Mouse (Mus musculus): Measurements from ENCODE around the gene Tm9sf4. TPM values are rescaled to one million over a fixed set of nuclear protein-coding genes. Genes with fewer than 3 reads are reported as not detected.

Tm9sf4 gene
- polyA plus RNA-seq, 1 experiment from 2014 or later, result 84.3 TPM

GRCm38 (mm10) chr2:153171966-153172365 lies 10.9 kb downstream of the Tm9sf4 start:
- WGBS, result 93% methylated on average over 5 of the region's 5 CpGs
- no peaks in the 10 kb centered on the region for H3K27me3 ChIP-seq (ENCODE audit: control insufficient read depth, insufficient read depth, low read length)
- H3K9me3 ChIP-seq (ENCODE audit: control insufficient read depth, low read length), result no peaks in the 10 kb centered on the region
- no peak overlapping the region for H3K9ac ChIP-seq
- no peaks in the 10 kb centered on the region; the same call in 1 of the 2 replicates for H3K36me3 ChIP-seq (replicated peaks; ENCODE audit: control insufficient read depth, insufficient read depth)
- H3K27ac ChIP-seq, result no peak overlapping the region
- H3K4me1 ChIP-seq (replicated peaks; ENCODE audit: control insufficient read depth, insufficient read depth, low read length), result peaks cover 4% of the 10 kb centered on the region; the same call in 1 of the 2 replicates
- DNase-seq (ENCODE audit: low spot score), result no peak
- no peak overlapping the region for H3K4me3 ChIP-seq (replicated peaks; ENCODE audit: low read length)
- no peak for ATAC-seq (ENCODE audit: low FRiP score)
- no peak overlapping the region for H3K4me2 ChIP-seq (replicated peaks)

- Histone ChIP-seq H3K9me3 (ENCODE audit: control insufficient read depth, low read length) (no peaks in the 10 kb centered on the region), H3K4me1 (replicated peaks; ENCODE audit: control insufficient read depth, insufficient read depth, low read length) (no peaks in the 10 kb centered on the region), H3K4me3 (replicated peaks; ENCODE audit: low read length) (no peak overlapping the region), H3K4me2 (replicated peaks) (no peak overlapping the region), H3K27me3 (ENCODE audit: control insufficient read depth, insufficient read depth, low read length) (no peaks in the 10 kb centered on the region), H3K36me3 (replicated peaks; ENCODE audit: control insufficient read depth, insufficient read depth) (peaks cover 21% of the 10 kb centered on the region), H3K9ac (no peak overlapping the region), H3K27ac (no peak overlapping the region)
- ATAC-seq (ENCODE audit: low FRiP score) (no peak), DNase-seq (ENCODE audit: low spot score) (no peak)
- WGBS, result 86% methylated on average over 8 of the region's 8 CpGs
Observed at GRCm38 (mm10) chr2:153175995-153176570, 15.0 kb downstream of the Tm9sf4 start.

DNA sequence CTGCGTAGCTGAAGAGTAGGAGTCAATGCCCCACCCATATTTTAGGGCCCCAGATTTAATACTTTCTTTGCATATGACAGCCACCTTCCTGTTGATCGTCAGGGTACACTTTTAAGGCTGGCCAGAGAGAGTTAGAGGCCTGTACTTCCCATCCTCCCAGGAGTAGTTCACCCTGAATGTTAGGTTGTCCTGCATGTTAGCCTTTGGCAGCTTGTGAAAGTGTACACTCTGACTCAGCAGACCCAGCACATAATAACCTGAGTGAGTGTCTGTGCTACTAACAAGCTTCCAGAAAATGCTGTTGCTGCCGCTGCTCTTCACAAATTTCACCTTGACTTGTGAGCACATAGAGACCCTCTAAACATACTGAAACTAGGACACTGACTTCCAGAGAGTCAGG lies 16.1 kb downstream of the Tm9sf4 start:
- no peaks in the 10 kb centered on the region for H3K27me3 ChIP-seq (ENCODE audit: control insufficient read depth, insufficient read depth, low read length)
- ATAC-seq (ENCODE audit: low FRiP score), result no peak
- H3K4me2 ChIP-seq (replicated peaks), result no peak overlapping the region
- WGBS, result 98% methylated on average over 3 of the region's 3 CpGs
- DNase-seq (ENCODE audit: low spot score), result no peak
- no peak overlapping the region for H3K27ac ChIP-seq
- H3K36me3 ChIP-seq (replicated peaks; ENCODE audit: control insufficient read depth, insufficient read depth), result peaks cover 31% of the 10 kb centered on the region
- no peak overlapping the region for H3K4me3 ChIP-seq (replicated peaks; ENCODE audit: low read length)
- H3K9me3 ChIP-seq (ENCODE audit: control insufficient read depth, low read length), result no peaks in the 10 kb centered on the region
- no peak overlapping the region for H3K9ac ChIP-seq
- no peaks in the 10 kb centered on the region for H3K4me1 ChIP-seq (replicated peaks; ENCODE audit: control insufficient read depth, insufficient read depth, low read length)

DNA sequence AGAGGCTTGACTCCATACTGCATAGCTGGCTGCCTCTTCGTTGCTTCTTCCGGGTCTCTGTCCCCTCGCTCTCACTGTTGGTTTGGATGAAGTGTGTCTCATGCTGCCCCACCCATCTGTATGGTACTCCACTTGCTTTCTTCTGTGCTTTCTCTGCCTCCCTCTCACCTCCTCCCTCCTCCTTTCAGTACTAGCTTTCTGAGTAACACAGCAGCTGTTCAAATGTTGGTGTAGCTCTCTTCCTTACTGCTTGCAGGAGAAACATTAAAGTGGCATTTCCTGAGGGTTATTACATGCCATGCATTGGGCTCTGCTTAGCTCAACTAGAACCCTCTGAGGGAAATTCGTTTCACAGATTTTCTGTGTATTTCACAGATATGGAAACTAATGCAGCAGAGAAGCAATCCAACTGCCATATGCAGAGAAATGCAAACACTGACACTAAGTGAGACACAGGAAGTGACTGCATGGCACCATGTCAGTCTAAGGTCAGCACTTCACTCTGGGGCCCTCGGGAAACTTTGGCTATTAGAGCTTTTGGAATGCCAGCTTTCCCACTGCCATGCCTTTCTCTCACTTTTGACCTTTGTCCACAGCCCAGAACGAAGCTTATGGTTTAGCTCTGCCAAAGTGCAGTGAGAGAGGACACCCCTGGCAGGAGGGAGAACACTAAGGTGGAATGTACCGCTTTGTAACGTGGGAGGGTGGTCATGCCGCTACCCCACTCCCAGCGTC lies 18.2 kb downstream of the Tm9sf4 start:
- DNase-seq (ENCODE audit: low spot score) (no peak), ATAC-seq (ENCODE audit: low FRiP score) (no peak)
- no peak overlapping the region for H3K4me2 ChIP-seq (replicated peaks)
- no peaks in the 10 kb centered on the region for H3K27me3 ChIP-seq (ENCODE audit: control insufficient read depth, insufficient read depth, low read length)
- no peaks in the 10 kb centered on the region for H3K4me1 ChIP-seq (replicated peaks; ENCODE audit: control insufficient read depth, insufficient read depth, low read length)
- H3K9me3 ChIP-seq (ENCODE audit: control insufficient read depth, low read length), result no peaks in the 10 kb centered on the region
- WGBS, result 87% methylated on average over 10 of the region's 10 CpGs
- peaks cover 52% of the 10 kb centered on the region for H3K36me3 ChIP-seq (replicated peaks; ENCODE audit: control insufficient read depth, insufficient read depth)
- H3K4me3 ChIP-seq (replicated peaks; ENCODE audit: low read length), result no peak overlapping the region
- H3K27ac ChIP-seq, result no peak overlapping the region
- no peak overlapping the region for H3K9ac ChIP-seq

DNA sequence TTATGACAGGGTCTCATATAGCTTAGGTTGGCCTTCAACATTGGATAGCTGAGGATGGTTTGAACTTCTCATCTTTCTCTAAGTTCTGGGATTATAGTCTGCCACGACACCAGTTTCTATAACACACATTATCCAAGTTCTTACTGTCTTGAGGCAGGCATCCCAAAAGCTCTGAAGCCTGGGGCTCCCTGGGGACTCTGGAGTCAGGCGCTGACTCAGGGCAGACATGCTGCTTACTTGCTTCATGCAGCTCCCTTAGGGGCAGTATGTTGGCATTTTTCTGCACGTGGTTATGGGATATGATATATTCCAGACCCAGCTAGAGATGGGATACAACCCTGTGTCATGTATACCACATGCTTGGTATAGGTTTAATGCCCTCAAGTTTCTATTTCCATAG lies 18.9 kb downstream of the Tm9sf4 start:
- H3K27ac ChIP-seq, result no peak overlapping the region
- peaks cover 59% of the 10 kb centered on the region for H3K36me3 ChIP-seq (replicated peaks; ENCODE audit: control insufficient read depth, insufficient read depth)
- no peaks in the 10 kb centered on the region for H3K27me3 ChIP-seq (ENCODE audit: control insufficient read depth, insufficient read depth, low read length)
- no peak overlapping the region for H3K4me3 ChIP-seq (replicated peaks; ENCODE audit: low read length)
- DNase-seq (ENCODE audit: low spot score) (no peak), ATAC-seq (ENCODE audit: low FRiP score) (no peak)
- WGBS, result 90% methylated on average over 3 of the region's 3 CpGs
- H3K9me3 ChIP-seq (ENCODE audit: control insufficient read depth, low read length), result no peaks in the 10 kb centered on the region
- H3K4me1 ChIP-seq (replicated peaks; ENCODE audit: control insufficient read depth, insufficient read depth, low read length), result no peaks in the 10 kb centered on the region
- H3K4me2 ChIP-seq (replicated peaks), result no peak overlapping the region
- H3K9ac ChIP-seq, result no peak overlapping the region

DNA sequence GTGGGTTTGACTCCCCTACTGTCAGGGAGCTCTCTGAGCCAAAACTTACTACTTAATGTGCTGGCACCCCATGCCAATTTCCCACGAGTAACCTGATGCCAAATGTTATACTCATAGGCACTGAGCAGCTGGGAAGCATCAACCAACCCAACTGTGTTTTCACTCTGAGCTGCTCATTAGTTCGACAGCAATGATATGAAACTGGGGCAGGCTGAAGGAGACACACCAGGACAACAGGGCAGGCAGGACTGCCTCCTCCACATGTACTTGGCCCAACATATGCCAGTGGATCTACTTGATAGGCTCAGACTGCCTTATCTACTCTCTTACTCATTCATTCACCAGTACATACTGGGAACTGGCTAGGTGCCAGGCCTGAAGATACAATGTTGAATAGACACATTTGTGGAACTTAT lies 25.1 kb downstream of the Tm9sf4 start:
- no peak overlapping the region for H3K4me2 ChIP-seq (replicated peaks)
- WGBS, result 83% methylated on average over 2 of the region's 2 CpGs
- H3K9ac ChIP-seq, result no peak overlapping the region
- H3K4me3 ChIP-seq (replicated peaks; ENCODE audit: low read length), result no peak overlapping the region
- no peak overlapping the region for H3K27ac ChIP-seq
- DNase-seq (ENCODE audit: low spot score) (no peak), ATAC-seq (ENCODE audit: low FRiP score) (no peak)
- H3K36me3 ChIP-seq (replicated peaks; ENCODE audit: control insufficient read depth, insufficient read depth), result peaks cover 98% of the 10 kb centered on the region
- H3K27me3 ChIP-seq (ENCODE audit: control insufficient read depth, insufficient read depth, low read length), result no peaks in the 10 kb centered on the region
- H3K9me3 ChIP-seq (ENCODE audit: control insufficient read depth, low read length), result no peaks in the 10 kb centered on the region
- no peaks in the 10 kb centered on the region for H3K4me1 ChIP-seq (replicated peaks; ENCODE audit: control insufficient read depth, insufficient read depth, low read length)

DNA sequence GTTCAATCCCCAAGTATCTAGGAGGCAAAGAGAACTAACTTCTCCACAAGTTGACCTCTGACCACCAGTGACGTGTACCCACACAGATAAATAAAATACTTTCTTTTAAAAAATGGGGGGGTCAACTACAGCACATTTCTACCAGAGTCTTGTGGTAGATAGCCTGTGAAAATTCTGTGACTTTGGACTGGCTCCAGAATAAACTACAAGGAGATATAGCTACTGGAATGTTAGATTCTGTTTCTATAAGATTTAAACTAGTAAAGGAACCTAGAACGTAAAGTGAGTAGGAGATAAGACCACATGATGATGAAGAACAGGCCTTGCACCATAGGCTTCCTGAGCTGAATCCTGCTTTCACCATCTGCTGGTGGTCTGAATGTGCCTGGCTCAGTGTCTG lies 26.7 kb downstream of the Tm9sf4 start:
- Histone ChIP-seq H3K4me3 (replicated peaks; ENCODE audit: low read length) (no peak overlapping the region), H3K4me2 (replicated peaks) (no peak overlapping the region), H3K9ac (no peak overlapping the region), H3K36me3 (replicated peaks; ENCODE audit: control insufficient read depth, insufficient read depth) (peaks cover 99% of the 10 kb centered on the region), H3K9me3 (ENCODE audit: control insufficient read depth, low read length) (no peaks in the 10 kb centered on the region), H3K4me1 (replicated peaks; ENCODE audit: control insufficient read depth, insufficient read depth, low read length) (no peaks in the 10 kb centered on the region), H3K27me3 (ENCODE audit: control insufficient read depth, insufficient read depth, low read length) (no peaks in the 10 kb centered on the region), H3K27ac (no peak overlapping the region)
- no peak for ATAC-seq (ENCODE audit: low FRiP score)
- DNase-seq (ENCODE audit: low spot score), result no peak
- WGBS, result 88% methylated on average over 2 of the region's 2 CpGs

DNA sequence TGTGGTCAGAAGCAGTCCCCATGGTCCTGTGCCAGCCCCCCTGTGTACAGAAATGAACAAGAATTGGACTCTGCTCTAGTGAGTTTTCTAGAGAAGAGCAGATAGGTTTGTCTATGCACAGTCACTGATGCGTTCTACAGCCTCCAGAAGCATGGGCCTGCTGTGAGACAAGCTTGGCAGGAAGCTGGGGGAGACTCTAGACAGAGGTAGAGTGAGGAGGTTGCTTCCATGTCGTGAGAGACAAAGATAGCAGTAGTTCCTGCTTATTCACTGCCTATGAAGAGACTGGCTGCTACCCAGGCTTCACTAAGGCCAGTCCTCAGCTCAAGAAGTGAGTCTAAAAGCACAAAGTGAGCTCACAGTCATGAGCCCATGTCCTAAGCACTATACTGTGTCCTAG lies 30.1 kb downstream of the Tm9sf4 start:
- Histone ChIP-seq H3K9me3 (ENCODE audit: control insufficient read depth, low read length) (no peaks in the 10 kb centered on the region), H3K9ac (no peak overlapping the region), H3K27me3 (ENCODE audit: control insufficient read depth, insufficient read depth, low read length) (no peaks in the 10 kb centered on the region), H3K4me2 (replicated peaks) (no peak overlapping the region), H3K27ac (no peak overlapping the region), H3K4me3 (replicated peaks; ENCODE audit: low read length) (no peak overlapping the region), H3K4me1 (replicated peaks; ENCODE audit: control insufficient read depth, insufficient read depth, low read length) (no peaks in the 10 kb centered on the region), H3K36me3 (replicated peaks; ENCODE audit: control insufficient read depth, insufficient read depth) (peaks cover 94% of the 10 kb centered on the region)
- WGBS, result 78% methylated on average over 2 of the region's 2 CpGs
- DNase-seq (ENCODE audit: low spot score), result no peak
- no peak for ATAC-seq (ENCODE audit: low FRiP score)

DNA sequence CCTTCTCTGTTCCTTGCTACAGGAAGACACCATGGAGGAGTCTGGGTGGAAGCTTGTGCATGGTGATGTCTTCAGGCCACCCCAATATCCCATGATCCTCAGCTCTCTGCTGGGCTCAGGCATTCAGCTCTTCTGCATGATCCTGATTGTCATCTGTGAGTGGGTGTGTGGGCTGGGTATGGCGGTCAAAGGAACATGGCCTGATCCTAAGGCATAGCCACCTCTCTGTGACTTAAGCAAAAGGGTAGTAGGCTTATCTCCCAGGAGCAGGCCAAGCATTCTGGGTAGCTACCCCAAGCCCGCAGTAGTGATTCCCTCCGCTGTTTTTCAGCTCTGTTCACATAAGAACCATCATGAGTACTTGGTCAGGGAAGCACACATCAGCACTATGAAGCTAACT lies 33.2 kb downstream of the Tm9sf4 start:
- peaks cover 88% of the 10 kb centered on the region for H3K36me3 ChIP-seq (replicated peaks; ENCODE audit: control insufficient read depth, insufficient read depth)
- H3K4me1 ChIP-seq (replicated peaks; ENCODE audit: control insufficient read depth, insufficient read depth, low read length), result no peaks in the 10 kb centered on the region
- no peak for ATAC-seq (ENCODE audit: low FRiP score)
- no peak overlapping the region for H3K4me3 ChIP-seq (replicated peaks; ENCODE audit: low read length)
- DNase-seq (ENCODE audit: low spot score), result no peak
- H3K27me3 ChIP-seq (ENCODE audit: control insufficient read depth, insufficient read depth, low read length), result no peaks in the 10 kb centered on the region
- H3K9ac ChIP-seq, result no peak overlapping the region
- no peak overlapping the region for H3K4me2 ChIP-seq (replicated peaks)
- 98% methylated on average over 3 of the region's 3 CpGs for WGBS
- no peak overlapping the region for H3K27ac ChIP-seq
- no peaks in the 10 kb centered on the region for H3K9me3 ChIP-seq (ENCODE audit: control insufficient read depth, low read length)

All from hindbrain, embryonic 14.5 days (tissue).